Mouse (Mus musculus) stomach, postnatal 0 days (tissue): ENCODE measurements around the gene Slc30a7.

Experiments used
- CTCF ChIP-seq: IDR thresholded peaks from 2 replicates; pipeline ENCODE4 v1.5.1; 2016; ENCODE audit warnings: antibody characterized with exemption, low read depth, mild to moderate bottlenecking, moderate library complexity
- EP300 ChIP-seq: optimal IDR thresholded peaks from 2 replicates; pipeline ENCODE3; 2016; ENCODE audit warnings: antibody characterized with exemption

DNA sequence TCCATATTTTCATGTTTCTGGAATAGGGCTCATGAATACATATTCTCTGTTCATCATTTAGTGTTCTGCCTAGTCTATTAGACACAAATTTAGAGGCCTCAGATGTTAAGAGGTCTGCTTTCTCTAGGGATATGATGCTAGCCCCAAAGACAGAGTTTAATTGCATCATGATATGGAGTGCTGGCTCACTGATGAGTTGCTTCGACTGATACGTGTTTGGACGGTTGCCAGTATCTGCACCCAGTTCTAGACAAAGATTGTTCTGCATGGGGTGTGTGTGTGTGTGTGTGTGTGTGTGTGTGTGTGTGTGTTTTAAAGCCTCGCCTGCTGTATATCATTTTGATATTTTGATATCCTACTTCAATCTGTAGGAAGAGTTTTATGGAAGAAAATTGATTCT lies 114.9 kb downstream of the Slc30a7 start:
- TF ChIP-seq CTCF (no peak), EP300 (no peak)
